In the genomic region with DNA sequence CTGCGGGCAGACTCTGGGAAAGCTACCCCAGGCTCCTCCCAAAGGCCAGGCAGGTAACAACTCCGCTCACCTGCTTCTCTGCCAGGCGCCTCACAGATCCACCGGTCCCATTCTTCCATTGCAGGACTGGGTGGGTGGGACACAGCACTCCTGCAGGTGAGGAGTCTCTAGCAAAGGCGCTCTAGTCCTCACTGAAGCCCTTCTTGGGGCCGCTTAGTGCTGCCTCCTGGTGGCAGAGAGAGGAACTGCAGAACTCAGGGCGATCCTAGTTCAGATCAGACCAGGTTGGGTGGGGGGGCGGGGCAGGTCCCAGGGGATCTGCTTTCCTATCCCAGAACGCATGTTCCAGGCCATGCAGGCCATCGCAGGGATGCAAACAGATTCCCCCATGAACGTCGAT, we compare ENCODE assay signal across 8 mouse cellular contexts. TPM values are rescaled to one million over a fixed set of nuclear protein-coding genes. Genes with fewer than 3 reads are reported as not detected.
DNase-seq lines count a peak whose midpoint lies in the region; ATAC-seq and TF ChIP-seq lines count a peak whose summit lies in the region.

No protein-coding gene starts in this region.

- WGBS in kidney, embryonic 16.5 days = 13% methylated on average over 12 of the region's 12 CpGs
- WGBS in lung, embryonic 14.5 days = 12% methylated on average over 12 of the region's 12 CpGs

- peak; percentile 65 for ATAC-seq in granulocyte monocyte progenitor cell, adult 5-6 weeks (replicated peaks; ENCODE audit: poor library complexity, severe bottlenecking)
- ATAC-seq in kidney, embryonic 16.5 days (ENCODE audit: low FRiP score, low TSS enrichment) = peak; percentile 63
- ATAC-seq in lung, embryonic 14.5 days (ENCODE audit: insufficient read depth) = peak; percentile 64; the same call in 1 of the 2 replicates

- peak; percentile 88 for TF ChIP-seq CTCF in lung, embryonic 14.5 days (IDR thresholded peaks at IDR 0.05; ENCODE audit: low read depth)

- no peaks in the 10 kb centered on the region for H3K9me3 ChIP-seq in kidney, embryonic 16.5 days (ENCODE audit: low read length)
- H3K9me3 ChIP-seq in lung, embryonic 14.5 days (ENCODE audit: low read depth, low read length) = no peaks in the 10 kb centered on the region

- H3K4me2 ChIP-seq in kidney, embryonic 16.5 days (replicated peaks; ENCODE audit: low read depth, low read length) = peak overlapping the region; percentile 42
- H3K4me2 ChIP-seq in lung, embryonic 14.5 days = peak overlapping the region; percentile 33; the same call in 1 of the 2 replicates

- H3K4me1 ChIP-seq in kidney, embryonic 16.5 days (ENCODE audit: insufficient read depth, low read length) = peaks cover 24% of the 10 kb centered on the region
- peaks cover 11% of the 10 kb centered on the region for H3K4me1 ChIP-seq in lung, embryonic 14.5 days (ENCODE audit: insufficient read depth)

- H3K27ac ChIP-seq in kidney, embryonic 16.5 days (ENCODE audit: low read length) = no peak overlapping the region
- no peak overlapping the region for H3K27ac ChIP-seq in lung, embryonic 14.5 days (ENCODE audit: low read depth)

- H3K36me3 ChIP-seq in kidney, embryonic 16.5 days (ENCODE audit: insufficient read depth, low read length) = no peaks in the 10 kb centered on the region
- H3K36me3 ChIP-seq in lung, embryonic 14.5 days (ENCODE audit: insufficient read depth) = no peaks in the 10 kb centered on the region

- H3K9ac ChIP-seq in kidney, embryonic 16.5 days (replicated peaks; ENCODE audit: low read length) = peak overlapping the region; percentile 34; the same call in 1 of the 2 replicates
- H3K9ac ChIP-seq in lung, embryonic 14.5 days = no peak overlapping the region

- peak; percentile 25 to 29 for DNase-seq in CD8-positive naive resting alpha-beta T cell, adult 2 months (ENCODE audit: low read depth in 2 of 2, low spot score in 2 of 2)
- DNase-seq in T-cell, adult 2 months (ENCODE audit: low spot score) = peak; percentile 31
- DNase-seq in cerebellum, postnatal 36 days = peak; percentile 74 to 79
- DNase-seq in lung, embryonic 14.5 days = peak; percentile 88
- DNase-seq in right cerebral cortex, adult 2 months (ENCODE audit: low spot score in 2 of 2) = peak; percentile 43 to 44
- peak; percentile 59 for DNase-seq in urinary bladder, postnatal 25 days (ENCODE audit: low spot score)

- H3K27me3 ChIP-seq in kidney, embryonic 16.5 days (ENCODE audit: insufficient read depth, low read length) = no peaks in the 10 kb centered on the region
- no peaks in the 10 kb centered on the region for H3K27me3 ChIP-seq in lung, embryonic 14.5 days (ENCODE audit: insufficient read depth, low read length)

- peak overlapping the region; percentile 6; the same call in 1 of the 2 replicates for H3K4me3 ChIP-seq in kidney, embryonic 16.5 days (ENCODE audit: low read length)
- no peak overlapping the region for H3K4me3 ChIP-seq in lung, embryonic 14.5 days (ENCODE audit: low read depth, low read length)

RNA-seq across cellular contexts. Expression of a gene that starts 0.9 kb away (rescaled TPM):
- total RNA-seq in granulocyte monocyte progenitor cell, adult 5-6 weeks (2014; fragmentation: Nextera tagmentation) = not detected in 2 replicates
- not detected in 2 replicates for total RNA-seq in granulocyte monocyte progenitor cell, adult 5-6 weeks (2017)
- 0.18 TPM in 1 of 2 replicates, not detected in the other for polyA plus RNA-seq in kidney, embryonic 16.5 days (2015; fragmentation: Nextera tagmentation; extraction: Ambion mirVana)
- not detected in 2 replicates for polyA plus RNA-seq in lung, embryonic 14.5 days (2014; fragmentation: Nextera tagmentation; extraction: Ambion mirVana)

RNA-seq across cellular contexts. Expression of a gene that starts 29.8 kb away (rescaled TPM):
- 0.21 TPM in 1 of 2 replicates, not detected in the other for total RNA-seq in granulocyte monocyte progenitor cell, adult 5-6 weeks (2014; fragmentation: Nextera tagmentation)
- total RNA-seq in granulocyte monocyte progenitor cell, adult 5-6 weeks (2017) = not detected in 2 replicates
- 8.3 and 9.0 TPM in 2 replicates for polyA plus RNA-seq in kidney, embryonic 16.5 days (2015; fragmentation: Nextera tagmentation; extraction: Ambion mirVana)
- 6.4 and 9.1 TPM in 2 replicates for polyA plus RNA-seq in lung, embryonic 14.5 days (2014; fragmentation: Nextera tagmentation; extraction: Ambion mirVana)

RNA-seq across cellular contexts. Expression of a gene that starts 47.5 kb away (rescaled TPM):
- 84.4 and 140 TPM in 2 replicates for total RNA-seq in granulocyte monocyte progenitor cell, adult 5-6 weeks (2014; fragmentation: Nextera tagmentation)
- total RNA-seq in granulocyte monocyte progenitor cell, adult 5-6 weeks (2017) = 200 and 215 TPM in 2 replicates
- 31.0 and 34.5 TPM in 2 replicates for polyA plus RNA-seq in kidney, embryonic 16.5 days (2015; fragmentation: Nextera tagmentation; extraction: Ambion mirVana)
- 8.3 and 9.9 TPM in 2 replicates for polyA plus RNA-seq in lung, embryonic 14.5 days (2014; fragmentation: Nextera tagmentation; extraction: Ambion mirVana)

Comparison
In these comparisons a context has a peak if more than half of its experiments do, and no peak if none do; other contexts are left out.
1. DNase-seq: peak in every context shown above with its lines; median percentile 88 in lung, embryonic 14.5 days; 76 in cerebellum, postnatal 36 days; 59 in urinary bladder, postnatal 25 days; 44 in right cerebral cortex, adult 2 months; 31 in T-cell, adult 2 months; 27 in CD8-positive naive resting alpha-beta T cell, adult 2 months.